Mouse (Mus musculus): Measurements from ENCODE around the gene Tmem200a. TPM values are rescaled to one million over a fixed set of nuclear protein-coding genes. Genes with fewer than 3 reads are reported as not detected.
"Not testable (repeated sequence)": the region's sequence is repeated elsewhere in the genome, so short reads cannot be mapped to it uniquely, and the experiment has no call there.

The Tmem200a gene
- polyA plus RNA-seq, 1 experiment, result 27.3 TPM

GRCm38 (mm10) chr10:25928448-25928786 is 150.4 kb downstream of the Tmem200a start:
- TF ChIP-seq CTCF (IDR thresholded peaks at IDR 0.05; ENCODE audit: borderline replicate concordance, extremely low read depth, insufficient read depth, insufficient read length) (no peak), POLR2A (IDR thresholded peaks at IDR 0.05; ENCODE audit: borderline replicate concordance, extremely low read depth, insufficient read depth, insufficient read length, poor library complexity, severe bottlenecking) (no peak)
- DNase-seq (ENCODE audit: low read depth), result no peak

DNA sequence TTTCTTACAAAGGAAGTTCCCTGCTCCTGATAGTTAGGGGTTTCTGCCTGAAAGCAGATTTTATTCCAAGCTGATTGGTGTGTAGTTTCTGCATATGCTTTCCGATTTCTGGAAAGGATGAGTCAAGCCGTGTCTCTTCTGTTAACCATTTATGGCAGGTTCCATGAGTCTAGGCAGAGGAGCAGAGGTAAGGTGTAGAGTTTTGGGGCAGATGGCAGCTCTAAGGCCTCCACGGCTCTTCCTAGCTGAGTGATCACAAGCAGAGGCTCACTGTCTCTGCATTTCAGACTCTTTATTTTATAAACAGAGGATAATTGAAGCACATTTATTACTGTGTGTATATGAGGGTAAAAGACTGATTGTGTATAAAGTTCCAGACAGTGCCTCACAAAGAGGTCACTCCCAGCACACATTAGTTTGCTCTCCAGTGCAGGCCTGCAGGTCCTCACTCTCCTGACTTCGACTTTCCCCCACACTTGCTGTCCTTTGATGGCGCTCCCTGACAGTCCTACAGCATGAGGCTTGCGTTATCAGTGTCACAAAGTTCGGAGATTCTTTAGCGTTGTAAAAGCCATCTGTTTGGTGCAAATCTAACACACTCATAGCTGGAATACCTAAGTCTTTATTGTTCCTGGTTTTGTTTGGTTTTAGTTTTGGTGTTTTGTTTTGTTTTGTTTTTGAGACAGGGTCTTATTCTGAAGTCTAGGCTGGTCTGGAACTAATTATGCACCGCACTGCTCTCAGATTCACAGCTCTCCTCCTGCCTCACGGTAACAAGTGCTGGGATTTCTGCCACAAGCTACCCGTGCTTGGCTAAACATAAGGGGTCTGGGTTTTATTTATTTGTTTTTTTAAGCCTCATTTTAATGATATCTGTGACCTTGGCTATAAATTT is 151.1 kb downstream of the Tmem200a start:
- DNase-seq (ENCODE audit: low read depth), result peak; percentile 45
- no peak for TF ChIP-seq CTCF (IDR thresholded peaks at IDR 0.05; ENCODE audit: borderline replicate concordance, extremely low read depth, insufficient read depth, insufficient read length)
- TF ChIP-seq POLR2A (IDR thresholded peaks at IDR 0.05; ENCODE audit: borderline replicate concordance, extremely low read depth, insufficient read depth, insufficient read length, poor library complexity, severe bottlenecking), result no peak

DNA sequence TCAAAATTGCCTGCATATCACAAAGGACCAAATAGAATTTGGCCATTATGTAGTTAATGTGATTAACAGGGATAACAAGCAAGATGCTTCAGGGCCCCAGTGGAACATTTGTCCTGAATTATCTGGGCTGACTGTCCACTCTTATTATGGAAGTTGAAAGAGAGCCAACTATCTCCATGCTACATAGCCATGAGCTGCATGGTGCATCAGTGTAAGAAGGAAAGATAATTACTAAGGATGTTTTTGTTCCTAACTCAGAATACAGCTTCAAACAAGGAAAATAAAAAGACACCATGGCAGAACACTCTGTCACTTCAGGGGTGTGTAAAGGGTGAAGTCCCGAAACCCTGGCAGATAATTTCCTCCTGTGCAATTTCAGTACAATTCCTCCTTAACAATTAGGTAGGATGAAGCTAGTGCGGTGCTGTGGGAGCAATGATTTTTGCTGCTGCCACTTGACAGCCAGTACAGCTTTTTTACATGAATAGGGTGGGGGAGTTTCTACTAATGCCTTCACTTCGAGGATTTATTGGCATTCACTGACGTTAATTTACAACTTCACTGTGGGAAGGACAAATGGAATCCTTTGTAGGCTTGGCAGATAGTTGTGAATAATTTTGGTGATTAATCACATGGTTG is 158.1 kb downstream of the Tmem200a start:
- no peak for TF ChIP-seq POLR2A (IDR thresholded peaks at IDR 0.05; ENCODE audit: borderline replicate concordance, extremely low read depth, insufficient read depth, insufficient read length, poor library complexity, severe bottlenecking)
- TF ChIP-seq CTCF (IDR thresholded peaks at IDR 0.05; ENCODE audit: borderline replicate concordance, extremely low read depth, insufficient read depth, insufficient read length), result no peak
- DNase-seq (ENCODE audit: low read depth), result peak; percentile 66

DNA sequence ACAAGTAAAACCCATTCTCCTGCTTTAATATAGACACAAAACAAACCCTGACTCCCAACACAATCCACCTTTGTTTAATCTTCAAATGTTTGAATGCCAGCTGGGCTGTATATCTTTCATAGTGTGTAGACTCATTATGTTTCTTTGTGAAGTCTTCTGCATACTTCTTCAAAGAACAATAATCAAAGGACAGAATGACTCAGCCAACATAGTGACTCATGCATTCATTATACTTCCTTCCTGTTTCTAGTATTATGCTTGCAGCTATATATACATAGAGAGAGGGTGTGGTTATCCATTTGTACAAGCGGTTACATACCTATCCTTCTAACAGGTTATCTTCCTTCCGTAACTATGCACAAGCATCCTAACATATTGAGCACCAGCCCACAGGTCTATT is 160.7 kb downstream of the Tmem200a start:
- TF ChIP-seq POLR2A (IDR thresholded peaks at IDR 0.05; ENCODE audit: borderline replicate concordance, extremely low read depth, insufficient read depth, insufficient read length, poor library complexity, severe bottlenecking), result no peak
- DNase-seq (ENCODE audit: low read depth), result no peak

DNA sequence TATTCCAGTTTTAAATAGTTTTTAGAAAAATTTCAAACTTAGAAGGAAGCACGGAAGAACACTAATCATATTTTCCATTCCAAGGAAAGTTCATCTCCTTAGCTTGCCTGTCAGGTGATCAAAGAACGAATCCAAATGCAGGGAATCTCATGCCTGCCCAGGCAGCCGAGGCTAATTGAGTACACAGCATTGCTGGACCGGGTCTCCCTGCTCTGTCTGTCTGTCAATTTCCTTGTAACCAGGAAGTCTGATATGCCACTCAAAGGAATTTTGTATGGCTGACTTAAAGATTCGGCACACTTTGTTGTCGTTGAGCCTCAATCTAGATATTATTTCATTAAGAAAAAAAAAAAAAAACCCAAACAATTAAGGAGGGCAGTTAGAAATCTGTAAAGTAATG is 168.6 kb downstream of the Tmem200a start:
- peak; percentile 27 for DNase-seq (ENCODE audit: low read depth)
- TF ChIP-seq CTCF (IDR thresholded peaks at IDR 0.05; ENCODE audit: borderline replicate concordance, extremely low read depth, insufficient read depth, insufficient read length), result no peak
- no peak for TF ChIP-seq POLR2A (IDR thresholded peaks at IDR 0.05; ENCODE audit: borderline replicate concordance, extremely low read depth, insufficient read depth, insufficient read length, poor library complexity, severe bottlenecking)

GRCm38 (mm10) chr10:25908027-25909012 is 170.5 kb downstream of the Tmem200a start:
- DNase-seq (ENCODE audit: low read depth), result peak; percentile 43
- TF ChIP-seq POLR2A (IDR thresholded peaks at IDR 0.05; ENCODE audit: borderline replicate concordance, extremely low read depth, insufficient read depth, insufficient read length, poor library complexity, severe bottlenecking) (no peak), CTCF (IDR thresholded peaks at IDR 0.05; ENCODE audit: borderline replicate concordance, extremely low read depth, insufficient read depth, insufficient read length) (peak; percentile 37; the same call in 1 of the 2 replicates)

GRCm38 (mm10) chr10:25894126-25894525 is 184.7 kb downstream of the Tmem200a start:
- DNase-seq (ENCODE audit: low read depth), result not testable (repeated sequence)

- no peak for DNase-seq (ENCODE audit: low read depth)
- TF ChIP-seq CTCF (IDR thresholded peaks at IDR 0.05; ENCODE audit: borderline replicate concordance, extremely low read depth, insufficient read depth, insufficient read length) (no peak), POLR2A (IDR thresholded peaks at IDR 0.05; ENCODE audit: borderline replicate concordance, extremely low read depth, insufficient read depth, insufficient read length, poor library complexity, severe bottlenecking) (no peak)
Measured at GRCm38 (mm10) chr10:25887225-25887624, 191.6 kb downstream of the Tmem200a start.

DNA sequence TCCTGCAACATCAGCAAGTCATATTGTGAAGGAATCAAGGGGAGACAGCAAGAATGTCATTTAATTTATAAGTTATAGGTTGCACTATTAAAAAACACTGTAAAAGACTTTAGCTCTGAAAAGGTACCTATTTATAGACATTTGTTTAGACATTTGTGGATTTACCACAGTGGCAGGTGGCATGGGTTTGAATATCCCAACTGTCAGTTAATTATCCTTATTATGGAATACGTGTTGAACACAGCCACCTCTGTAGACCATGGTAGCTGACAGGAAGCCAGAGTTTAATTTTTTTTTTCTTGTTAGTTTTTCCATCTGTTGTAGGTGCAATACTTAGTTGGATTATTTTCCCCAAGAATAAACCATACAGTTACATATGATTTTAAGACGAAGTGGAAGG is 194.3 kb downstream of the Tmem200a start:
- TF ChIP-seq CTCF (IDR thresholded peaks at IDR 0.05; ENCODE audit: borderline replicate concordance, extremely low read depth, insufficient read depth, insufficient read length) (no peak), POLR2A (IDR thresholded peaks at IDR 0.05; ENCODE audit: borderline replicate concordance, extremely low read depth, insufficient read depth, insufficient read length, poor library complexity, severe bottlenecking) (no peak)

GRCm38 (mm10) chr10:25877731-25878130 is 201.1 kb downstream of the Tmem200a start:
- peak; percentile 52 for DNase-seq (ENCODE audit: low read depth)
- TF ChIP-seq POLR2A (IDR thresholded peaks at IDR 0.05; ENCODE audit: borderline replicate concordance, extremely low read depth, insufficient read depth, insufficient read length, poor library complexity, severe bottlenecking), result no peak
- TF ChIP-seq CTCF (IDR thresholded peaks at IDR 0.05; ENCODE audit: borderline replicate concordance, extremely low read depth, insufficient read depth, insufficient read length), result no peak

More for the DNA sequence above, 194.3 kb downstream of the Tmem200a start:
- no peak for DNase-seq (ENCODE audit: low read depth)

DNA sequence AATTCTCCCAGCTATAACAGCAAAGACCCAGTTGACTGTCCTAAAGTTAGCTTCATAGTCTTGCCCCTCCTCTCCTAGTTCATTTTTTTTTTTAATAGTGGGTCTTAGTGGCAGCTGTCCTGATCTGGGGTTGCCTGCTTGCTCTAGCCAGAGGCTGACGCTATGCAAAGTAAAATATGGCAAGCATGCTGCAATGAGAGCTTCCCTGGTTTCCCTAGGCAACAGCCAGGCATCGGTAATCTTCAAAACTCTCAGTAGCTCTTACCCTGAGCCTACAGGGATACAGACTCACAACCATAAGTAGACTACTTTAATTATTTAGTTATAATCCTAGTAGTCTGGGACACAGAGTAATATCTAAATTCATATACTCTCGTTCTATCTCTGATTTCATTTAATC is 202.0 kb downstream of the Tmem200a start:
- peak; percentile 51 for DNase-seq (ENCODE audit: low read depth)
- TF ChIP-seq POLR2A (IDR thresholded peaks at IDR 0.05; ENCODE audit: borderline replicate concordance, extremely low read depth, insufficient read depth, insufficient read length, poor library complexity, severe bottlenecking) (no peak), CTCF (IDR thresholded peaks at IDR 0.05; ENCODE audit: borderline replicate concordance, extremely low read depth, insufficient read depth, insufficient read length) (no peak)

All from brain, embryonic 14.5 days (tissue).